Mouse (Mus musculus): ENCODE measurements around the gene Pik3c2g.

The Pik3c2g gene

DNA sequence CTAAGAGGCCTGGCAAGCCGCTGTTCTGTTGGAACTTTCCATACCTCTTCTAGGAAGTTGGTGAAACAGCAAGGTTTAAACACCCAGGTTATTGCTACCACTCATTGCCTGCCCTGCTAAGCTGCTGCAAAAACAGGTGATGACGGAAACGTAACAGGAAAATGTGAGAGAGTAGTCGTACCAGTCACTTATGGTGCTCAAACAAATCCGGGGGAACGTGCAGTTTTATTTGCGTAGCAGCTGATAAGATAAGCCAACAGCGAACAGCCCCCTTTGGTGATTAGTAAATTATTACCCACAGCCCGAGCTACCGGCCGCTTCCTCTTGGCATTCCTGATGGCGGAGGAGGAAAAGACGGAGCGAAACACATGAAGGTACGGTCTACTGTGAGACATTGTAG is at the start of gene Pik3c2g:
TSS of gene Pik3c2g (plus strand) at position 330 of the 400 bp plus-strand sequence.
- no peak for DNase-seq (ENCODE audit: low spot score in 2 of 2)

DNA sequence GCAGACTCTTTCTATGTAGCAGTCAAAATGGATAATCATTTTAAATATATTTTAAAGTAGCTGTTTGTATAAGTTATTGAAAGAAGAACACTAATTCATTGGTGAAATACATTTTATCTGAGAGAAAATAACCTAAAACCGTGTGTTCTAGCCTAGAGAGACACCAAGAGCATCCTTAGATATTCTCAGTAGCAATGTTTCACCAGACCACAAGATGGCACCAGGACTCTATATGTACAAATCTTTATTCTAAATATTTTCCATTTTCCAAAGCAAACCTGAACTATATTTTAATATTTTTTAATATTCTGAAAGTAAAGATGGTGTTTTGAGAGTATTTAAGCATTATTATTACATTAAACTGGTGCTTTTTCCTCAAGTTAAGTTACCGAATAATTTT is 48.6 kb upstream of the Pik3c2g start:
- DNase-seq (ENCODE audit: low spot score in 2 of 2): no peak

- DNase-seq (ENCODE audit: low spot score in 2 of 2): no peak
These were observed 31.4 kb upstream of the Pik3c2g start for GRCm38 (mm10) chr6:139555537-139556179.

DNA sequence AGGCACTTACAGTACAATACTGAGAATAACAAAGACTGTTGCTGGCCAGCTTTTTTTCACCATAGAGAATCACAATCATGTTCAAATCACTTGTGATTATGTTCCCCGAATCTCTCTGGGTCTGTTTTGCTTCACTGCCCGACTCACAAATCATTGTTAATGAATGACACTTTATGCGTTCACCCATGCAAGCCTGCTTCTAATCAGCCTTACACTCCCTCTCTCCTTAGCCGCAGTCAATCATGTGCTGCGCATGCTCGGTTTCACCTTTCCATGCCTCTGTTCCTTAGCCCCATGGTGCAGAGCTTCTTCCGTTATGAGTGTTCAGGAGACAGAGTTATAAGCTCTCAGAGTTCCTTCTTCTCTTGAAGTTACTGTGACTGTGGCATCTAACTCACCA is 17.8 kb upstream of the Pik3c2g start:
- no peak for DNase-seq (ENCODE audit: low spot score in 2 of 2)

GRCm38 (mm10) chr6:139575854-139576253 is 11.2 kb upstream of the Pik3c2g start:
- no peak for DNase-seq (ENCODE audit: low spot score in 2 of 2)

- DNase-seq (ENCODE audit: low spot score in 2 of 2): no peak
These were observed 10.6 kb upstream of the Pik3c2g start for GRCm38 (mm10) chr6:139576261-139577014.

GRCm38 (mm10) chr6:139577026-139577861 is 9.8 kb upstream of the Pik3c2g start:
- no peak for DNase-seq (ENCODE audit: low spot score in 2 of 2)

DNA sequence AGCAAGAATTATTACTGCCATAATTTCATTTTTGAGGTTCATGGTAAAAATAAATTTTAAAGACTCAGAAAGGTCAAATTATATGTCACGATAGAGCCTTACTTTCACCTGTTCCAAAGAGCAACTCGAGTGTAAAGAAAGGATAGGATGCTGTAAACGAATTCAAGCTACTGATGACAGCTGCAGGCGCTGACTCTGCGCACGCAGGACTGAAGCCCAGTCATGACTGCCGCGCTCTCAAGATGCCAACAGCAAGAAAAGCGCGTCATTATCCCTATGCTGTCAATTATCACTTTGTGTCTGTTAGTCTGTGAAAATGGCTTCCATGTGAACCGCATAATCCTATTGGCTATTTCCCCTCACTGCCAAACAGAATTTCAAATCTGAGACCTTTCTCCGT is 457 bp downstream of the Pik3c2g start:
- DNase-seq (ENCODE audit: low spot score in 2 of 2): no peak

GRCm38 (mm10) chr6:139588409-139588808 is 1.4 kb downstream of the Pik3c2g start:
- no peak for DNase-seq (ENCODE audit: low spot score in 2 of 2)

- DNase-seq (ENCODE audit: low spot score in 2 of 2): peak; percentile 2 to 16
These were observed 2.3 kb downstream of the Pik3c2g start for GRCm38 (mm10) chr6:139589291-139589690.

GRCm38 (mm10) chr6:139589854-139590253 is 2.8 kb downstream of the Pik3c2g start:
- no peak for DNase-seq (ENCODE audit: low spot score in 2 of 2)

DNA sequence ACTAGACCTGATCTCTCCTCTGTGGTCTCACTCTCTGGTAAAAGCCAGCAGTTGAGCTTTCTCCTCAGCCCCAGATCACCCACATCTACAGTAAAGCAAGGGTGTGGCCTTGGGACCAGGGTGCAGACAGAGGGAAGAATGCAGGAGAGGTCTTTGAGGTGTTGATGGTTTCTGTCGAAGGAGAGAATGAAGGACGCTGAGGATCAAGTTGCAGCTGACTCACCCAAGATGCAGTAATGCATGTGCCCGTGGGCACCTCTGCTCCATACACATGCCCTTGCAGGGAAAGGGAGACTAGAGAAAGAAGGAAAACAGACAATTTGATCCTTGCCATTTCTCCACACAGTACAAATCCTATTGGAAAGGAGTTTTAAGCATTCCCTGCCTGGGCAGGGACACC is 5.1 kb downstream of the Pik3c2g start:
- DNase-seq (ENCODE audit: low spot score in 2 of 2): no peak

DNA sequence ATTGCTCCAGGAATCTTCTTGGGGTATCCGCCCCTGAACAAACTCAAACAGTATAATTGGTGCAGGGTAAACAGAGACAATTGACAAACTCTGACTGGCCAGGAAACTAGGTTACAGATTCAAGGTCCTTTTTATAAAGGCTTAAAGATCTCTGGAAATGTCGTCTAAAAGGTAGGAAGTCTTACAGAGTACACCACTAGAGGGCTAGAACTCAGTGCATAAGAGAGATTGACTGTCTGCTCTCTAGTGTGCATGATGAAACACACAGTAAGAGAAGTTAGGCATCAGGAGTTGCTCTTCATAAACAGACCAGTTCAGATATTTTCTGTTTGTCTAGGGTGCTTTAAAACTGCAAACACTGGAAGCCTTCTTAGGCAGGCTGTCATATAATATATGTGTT is 9.4 kb downstream of the Pik3c2g start:
- DNase-seq (ENCODE audit: low spot score in 2 of 2): no peak

DNA sequence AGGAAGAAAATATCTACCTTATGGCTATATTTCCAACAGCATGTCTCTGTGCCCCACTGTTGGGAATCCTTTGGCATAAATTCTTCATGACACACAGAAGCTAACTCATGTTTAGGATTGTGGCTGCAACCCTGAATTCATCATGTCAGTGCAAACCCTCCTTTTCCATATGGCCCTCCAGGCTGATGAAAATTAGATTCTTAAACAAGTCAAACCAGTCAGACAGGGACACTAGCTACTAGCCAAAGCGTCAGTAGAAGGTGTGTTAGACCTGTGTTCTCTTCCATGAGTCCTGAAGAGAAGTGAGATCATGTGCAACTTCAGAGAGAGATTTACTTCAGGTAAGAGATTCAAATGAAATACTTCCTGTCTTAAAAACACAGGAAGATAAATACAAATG is 12.2 kb downstream of the Pik3c2g start:
- DNase-seq (ENCODE audit: low spot score in 2 of 2): no peak

GRCm38 (mm10) chr6:139618774-139619173 is 31.8 kb downstream of the Pik3c2g start:
- no peak for DNase-seq (ENCODE audit: low spot score in 2 of 2)

- no peak for DNase-seq (ENCODE audit: low spot score in 2 of 2)
These were observed 37.7 kb downstream of the Pik3c2g start for GRCm38 (mm10) chr6:139624756-139625155.

- no peak for DNase-seq (ENCODE audit: low spot score in 2 of 2)
These were observed 47.5 kb downstream of the Pik3c2g start for GRCm38 (mm10) chr6:139634561-139634960.

DNA sequence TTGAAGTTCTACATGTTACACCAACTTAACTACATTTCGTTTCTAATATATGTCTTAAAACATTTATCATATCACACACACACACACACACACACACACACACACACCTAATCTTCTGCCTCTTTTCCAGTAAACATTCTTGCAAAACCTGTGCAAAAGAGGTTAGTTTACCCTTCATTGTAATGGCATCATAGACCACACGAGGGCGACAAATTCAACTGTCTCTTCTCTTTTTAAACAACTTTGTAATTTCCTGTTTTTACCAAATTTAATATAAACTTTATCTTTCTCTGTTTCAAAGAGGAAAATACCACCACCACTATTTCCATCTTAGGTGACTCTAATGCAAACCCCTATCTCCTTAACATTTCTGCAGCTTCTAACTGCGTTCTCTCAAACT is 68.4 kb downstream of the Pik3c2g start:
- peak in 1 of 2 experiments; percentile 7 for DNase-seq (ENCODE audit: low spot score in 2 of 2)

- no peak for DNase-seq (ENCODE audit: low spot score in 2 of 2)
These were observed 75.4 kb downstream of the Pik3c2g start for GRCm38 (mm10) chr6:139662462-139662861.

- no peak for DNase-seq (ENCODE audit: low spot score in 2 of 2)
These were observed 131.5 kb downstream of the Pik3c2g start for GRCm38 (mm10) chr6:139718416-139718984.

GRCm38 (mm10) chr6:139719639-139720221 is 132.7 kb downstream of the Pik3c2g start:
- no peak for DNase-seq (ENCODE audit: low spot score in 2 of 2)
